Mouse (Mus musculus) CD4-positive, CD25-positive, alpha-beta regulatory T cell, adult 9 weeks (primary cell): ENCODE results near the gene Cnga3. TPM values are rescaled to one million over a fixed set of nuclear protein-coding genes. Genes with fewer than 3 reads are reported as not detected.

ENCODE experiments used
- polyA plus RNA-seq: library from polyadenylated mRNA; unstranded; fragments of 100-300 nt; shearing (Covaris generic); gene quantifications from one replicate; pipeline ENCODE4 v1.2.1, GENCODE M21; 2017

The Cnga3 gene
- polyA plus RNA-seq, result not detected

GRCm38 (mm10) chr1:37214144-37214543, at the start of gene Cnga3:
Gene Cnga3 (plus strand): TSS chr1:37214434.

GRCm38 (mm10) chr1:37299540-37300491, 85.6 kb downstream of the Cnga3 start, which contains the start of gene Inpp4a:
Gene Inpp4a (plus strand): TSS chr1:37299865.

Other genes with a start within 250 kb of the Cnga3 start
- 2.0 TPM for gene Vwa3b, start 187.8 kb upstream of the Cnga3 start, polyA plus RNA-seq
- gene Inpp4a, start 85.4 kb downstream of the Cnga3 start, polyA plus RNA-seq, result 17.5 TPM
- gene Coa5, start 215.7 kb downstream of the Cnga3 start, polyA plus RNA-seq, result 88.9 TPM
- 93.9 TPM for gene Unc50, start 215.7 kb downstream of the Cnga3 start, polyA plus RNA-seq